Mouse (Mus musculus): ENCODE data around the gene Gpd2.

Gpd2 gene

GRCm38 (mm10) chr2:57378147-57378889 lies 140.9 kb downstream of the Gpd2 start:
- no peak for DNase-seq (ENCODE audit: extremely low spot score, low read depth, low spot score)

GRCm38 (mm10) chr2:57384625-57385024 lies 147.2 kb downstream of the Gpd2 start:
- no peak for DNase-seq (ENCODE audit: extremely low spot score, low read depth, low spot score)

GRCm38 (mm10) chr2:57387816-57388215 lies 150.4 kb downstream of the Gpd2 start:
- no peak for DNase-seq (ENCODE audit: extremely low spot score, low read depth, low spot score)

GRCm38 (mm10) chr2:57395071-57395470 lies 157.6 kb downstream of the Gpd2 start:
- DNase-seq (ENCODE audit: extremely low spot score, low read depth, low spot score), result no peak

GRCm38 (mm10) chr2:57396061-57396460 lies 158.6 kb downstream of the Gpd2 start:
- no peak for DNase-seq (ENCODE audit: extremely low spot score, low read depth, low spot score)

GRCm38 (mm10) chr2:57397727-57398126 lies 160.3 kb downstream of the Gpd2 start:
- no peak for DNase-seq (ENCODE audit: extremely low spot score, low read depth, low spot score)

- no peak for DNase-seq (ENCODE audit: extremely low spot score, low read depth, low spot score)
Observed at GRCm38 (mm10) chr2:57407414-57408019, 170.1 kb downstream of the Gpd2 start.

- DNase-seq (ENCODE audit: extremely low spot score, low read depth, low spot score), result no peak
Observed at GRCm38 (mm10) chr2:57408413-57408812, 171.0 kb downstream of the Gpd2 start.

- no peak for DNase-seq (ENCODE audit: extremely low spot score, low read depth, low spot score)
Observed at GRCm38 (mm10) chr2:57411551-57411950, 174.1 kb downstream of the Gpd2 start.

GRCm38 (mm10) chr2:57414550-57415160 lies 177.2 kb downstream of the Gpd2 start:
- no peak for DNase-seq (ENCODE audit: extremely low spot score, low read depth, low spot score)

GRCm38 (mm10) chr2:57416711-57417110 lies 179.3 kb downstream of the Gpd2 start:
- DNase-seq (ENCODE audit: extremely low spot score, low read depth, low spot score), result no peak
